In the genomic region with DNA sequence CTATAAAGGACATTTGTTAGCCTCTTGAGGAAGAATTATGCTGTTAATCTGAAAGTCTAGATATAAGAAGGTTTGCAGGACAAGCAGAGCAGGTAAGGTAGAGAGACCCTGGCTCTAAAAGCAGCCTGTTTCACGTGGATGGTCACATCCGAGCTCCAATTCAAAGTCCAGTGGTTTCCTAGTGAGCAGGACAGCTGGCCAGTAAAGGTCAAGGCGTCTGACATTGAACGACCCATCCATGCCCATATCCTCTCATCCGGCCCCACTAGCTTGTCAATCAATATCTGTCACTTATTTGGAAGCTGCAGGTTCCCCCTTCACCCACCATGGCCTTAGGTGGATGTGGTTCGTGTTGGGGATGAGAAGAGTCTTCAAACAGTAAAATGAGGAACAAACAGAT, we compare ENCODE assay signal across 20 mouse cellular contexts.
DNase-seq lines count a peak whose midpoint lies in the region; ATAC-seq lines count a peak whose summit lies in the region.
"Had no signal": no experiment of that assay in that cellular context is flagged by ENCODE, and none has a peak within 500 bp of the region (broad histone marks: within the 10 kb centered on the region; RNA-seq: fewer than 3 reads in every experiment).

No protein-coding gene starts in this region.

- intact Hi-C loops in gastrocnemius, postnatal 36 days (cut with DNase I), result no loop called here

- H3K9me3 ChIP-seq in midbrain, embryonic 15.5 days, result no peaks in the 10 kb centered on the region
- H3K9me3 ChIP-seq in midbrain, embryonic 11.5 days (ENCODE audit: control insufficient read depth, low read length), result no peaks in the 10 kb centered on the region
- peaks cover 2% of the 10 kb centered on the region; the same call in 1 of the 2 replicates for H3K9me3 ChIP-seq in forebrain, embryonic 11.5 days (ENCODE audit: control insufficient read depth, low read length)

- ATAC-seq in midbrain, embryonic 15.5 days (replicated peaks), result no peak
- no peak for ATAC-seq in midbrain, embryonic 11.5 days (ENCODE audit: low FRiP score)
- no peak for ATAC-seq in forebrain, embryonic 11.5 days (replicated peaks; ENCODE audit: low FRiP score)
- ATAC-seq: CD4-positive, CD25-positive, alpha-beta regulatory T cell, adult 4 months; hindbrain, embryonic 16.5 days; liver, embryonic 12.5 days; lung, postnatal 0 days had no signal

- H3K4me1 ChIP-seq in midbrain, embryonic 15.5 days, result peaks cover 24% of the 10 kb centered on the region
- H3K4me1 ChIP-seq in midbrain, embryonic 11.5 days (ENCODE audit: control insufficient read depth, insufficient read depth, low read length), result peaks cover 4% of the 10 kb centered on the region; the same call in 1 of the 2 replicates
- H3K4me1 ChIP-seq in forebrain, embryonic 11.5 days (replicated peaks; ENCODE audit: control insufficient read depth, insufficient read depth, low read length), result peaks cover 6% of the 10 kb centered on the region; the same call in 1 of the 2 replicates
- H3K4me1 ChIP-seq: embryonic facial prominence, embryonic 12.5 days; liver, embryonic 12.5 days; megakaryocyte, embryonic 14.5 days had no signal

- no peak overlapping the region for H3K4me3 ChIP-seq in midbrain, embryonic 15.5 days
- no peak overlapping the region for H3K4me3 ChIP-seq in midbrain, embryonic 11.5 days (ENCODE audit: low read depth, low read length)
- H3K4me3 ChIP-seq in forebrain, embryonic 11.5 days (ENCODE audit: low read depth, low read length), result no peak overlapping the region
- H3K4me3 ChIP-seq: embryonic facial prominence, embryonic 12.5 days; gastrocnemius, adult 2 months; heart, adult 2 months; liver, embryonic 12.5 days; megakaryocyte, embryonic 14.5 days had no signal

- H3K4me2 ChIP-seq in midbrain, embryonic 15.5 days, result no peak overlapping the region
- H3K4me2 ChIP-seq in midbrain, embryonic 11.5 days, result no peak overlapping the region
- 0 out of 2 replicates have a peak overlapping the region, but pooled peaks have one; percentile 15 for H3K4me2 ChIP-seq in forebrain, embryonic 11.5 days (ENCODE audit: low read depth, low read length, severe bottlenecking)
- H3K4me2 ChIP-seq: embryonic facial prominence, embryonic 12.5 days; liver, embryonic 12.5 days had no signal

- H3K9ac ChIP-seq in midbrain, embryonic 15.5 days, result no peak overlapping the region
- H3K9ac ChIP-seq in midbrain, embryonic 11.5 days (ENCODE audit: low read length), result no peak overlapping the region
- H3K9ac ChIP-seq in forebrain, embryonic 11.5 days (ENCODE audit: low read length), result no peak overlapping the region
- H3K9ac ChIP-seq: embryonic facial prominence, embryonic 12.5 days; liver, embryonic 12.5 days had no signal

- 53% methylated on average over 6 of the region's 6 CpGs for WGBS in midbrain, embryonic 15.5 days
- WGBS in midbrain, embryonic 11.5 days, result 53% methylated on average over 6 of the region's 6 CpGs
- 61% methylated on average over 6 of the region's 6 CpGs for WGBS in forebrain, embryonic 11.5 days

- no peak for DNase-seq in midbrain, embryonic 11.5 days (ENCODE audit: low spot score, missing footprints)
- DNase-seq in forebrain, embryonic 11.5 days (ENCODE audit: low spot score), result no peak
- DNase-seq in kidney, adult 9 months, result peak; percentile 79
- DNase-seq in testis, postnatal 10 days (ENCODE audit: low spot score), result no peak
- DNase-seq in adipocyte (ENCODE audit: low spot score), result no peak
- no peak for DNase-seq in gastrocnemius, postnatal 36 days
- DNase-seq: cerebellum, adult 11-12 months; cerebellum, postnatal 36 days; gastrocnemius, adult 2 months; heart, adult 2 months; right cerebral cortex, postnatal 4 days; thymus, adult 18-20 months had no signal

- H3K27me3 ChIP-seq in midbrain, embryonic 15.5 days (replicated peaks), result no peaks in the 10 kb centered on the region
- H3K27me3 ChIP-seq in midbrain, embryonic 11.5 days (ENCODE audit: control insufficient read depth, insufficient read depth, low read length), result no peaks in the 10 kb centered on the region
- no peaks in the 10 kb centered on the region for H3K27me3 ChIP-seq in forebrain, embryonic 11.5 days (ENCODE audit: control insufficient read depth, insufficient read depth, low read length)
- H3K27me3 ChIP-seq: liver, embryonic 12.5 days; megakaryocyte, embryonic 14.5 days; Patski had no signal

- H3K36me3 ChIP-seq in midbrain, embryonic 15.5 days (replicated peaks), result no peaks in the 10 kb centered on the region
- H3K36me3 ChIP-seq in midbrain, embryonic 11.5 days (ENCODE audit: control insufficient read depth, insufficient read depth, low read length), result no peaks in the 10 kb centered on the region
- H3K36me3 ChIP-seq in forebrain, embryonic 11.5 days (ENCODE audit: control insufficient read depth, insufficient read depth, low read length), result no peaks in the 10 kb centered on the region

- H3K27ac ChIP-seq in midbrain, embryonic 15.5 days, result peak overlapping the region; percentile 54; the same call in 1 of the 2 replicates
- H3K27ac ChIP-seq in midbrain, embryonic 11.5 days (ENCODE audit: low read depth, low read length), result no peak overlapping the region
- peak overlapping the region; percentile 63 for H3K27ac ChIP-seq in forebrain, embryonic 11.5 days (ENCODE audit: low read depth, low read length)
- H3K27ac ChIP-seq: embryonic facial prominence, embryonic 12.5 days; gastrocnemius, adult 2 months; heart, adult 2 months; liver, embryonic 12.5 days had no signal
